In genomic region chr5:148968958-148969576, GRCm38 (mm10) we compare ENCODE assay signal across 10 mouse cellular contexts. TPM values are rescaled to one million over a fixed set of nuclear protein-coding genes. Genes with fewer than 3 reads are reported as not detected.
A peak's percentile ranks its signal among the peaks of the same experiment; 100 is the strongest.
DNase-seq lines count a peak whose midpoint lies in the region; ATAC-seq and TF ChIP-seq lines count a peak whose summit lies in the region.
"Had no signal": no experiment of that assay in that cellular context is flagged by ENCODE, and none has a peak within 500 bp of the region (broad histone marks: within the 10 kb centered on the region; RNA-seq: fewer than 3 reads in every experiment).

No protein-coding gene starts in this region.

- H3K27ac ChIP-seq in hindbrain, embryonic 10.5 days, result peak overlapping the region; percentile 40; the same call in 1 of the 2 replicates
- no peak overlapping the region for H3K27ac ChIP-seq in hindbrain, embryonic 14.5 days
- peak overlapping the region; percentile 56; the same call in 1 of the 2 replicates for H3K27ac ChIP-seq in embryonic facial prominence, embryonic 14.5 days (replicated peaks; ENCODE audit: low read depth, low read length)
- no peak overlapping the region for H3K27ac ChIP-seq in intestine, postnatal 0 days (ENCODE audit: low read depth, low read length)
- 0 out of 2 replicates have a peak overlapping the region, but pooled peaks have one; percentile 19 for H3K27ac ChIP-seq in liver, embryonic 15.5 days (replicated peaks)

- no peak overlapping the region for H3K4me3 ChIP-seq in hindbrain, embryonic 10.5 days
- H3K4me3 ChIP-seq in hindbrain, embryonic 14.5 days (replicated peaks; ENCODE audit: low read length), result no peak overlapping the region
- no peak overlapping the region for H3K4me3 ChIP-seq in embryonic facial prominence, embryonic 14.5 days (ENCODE audit: low read depth, low read length)
- no peak overlapping the region for H3K4me3 ChIP-seq in intestine, postnatal 0 days (ENCODE audit: low read depth, low read length)
- H3K4me3 ChIP-seq in liver, embryonic 15.5 days (replicated peaks), result no peak overlapping the region
- H3K4me3 ChIP-seq: heart, embryonic 15.5 days; megakaryocyte, embryonic 14.5 days had no signal

- H3K4me2 ChIP-seq in hindbrain, embryonic 14.5 days (replicated peaks), result no peak overlapping the region
- H3K4me2 ChIP-seq in embryonic facial prominence, embryonic 14.5 days (ENCODE audit: low read depth, low read length), result no peak overlapping the region
- H3K4me2 ChIP-seq in intestine, postnatal 0 days (replicated peaks; ENCODE audit: low read depth), result peak overlapping the region; percentile 13; the same call in 1 of the 2 replicates
- H3K4me2 ChIP-seq in liver, embryonic 15.5 days, result no peak overlapping the region
- H3K4me2 ChIP-seq: heart, embryonic 15.5 days had no signal

- ATAC-seq in hindbrain, embryonic 14.5 days (ENCODE audit: low FRiP score), result no peak
- ATAC-seq in embryonic facial prominence, embryonic 14.5 days (ENCODE audit: low read depth), result no peak
- 0 out of 2 replicates have a peak, but pooled peaks have one; percentile 41 for ATAC-seq in intestine, postnatal 0 days
- ATAC-seq in liver, embryonic 15.5 days (ENCODE audit: insufficient read depth), result no peak
- ATAC-seq in megakaryocyte, adult 5-6 weeks (ENCODE audit: poor library complexity, severe bottlenecking), result no peak; the same call in 1 of the 2 replicates

- H3K27me3 ChIP-seq in hindbrain, embryonic 10.5 days (ENCODE audit: insufficient read depth, poor library complexity, severe bottlenecking), result no peaks in the 10 kb centered on the region
- H3K27me3 ChIP-seq in hindbrain, embryonic 14.5 days (ENCODE audit: control insufficient read depth, insufficient read depth, low read length), result no peaks in the 10 kb centered on the region
- no peaks in the 10 kb centered on the region for H3K27me3 ChIP-seq in embryonic facial prominence, embryonic 14.5 days (replicated peaks; ENCODE audit: control insufficient read depth, insufficient read depth, low read length)
- no peaks in the 10 kb centered on the region for H3K27me3 ChIP-seq in intestine, postnatal 0 days (replicated peaks; ENCODE audit: control insufficient read depth, insufficient read depth, low read length)
- H3K27me3 ChIP-seq in liver, embryonic 15.5 days, result no peaks in the 10 kb centered on the region
- H3K27me3 ChIP-seq: heart, embryonic 15.5 days had no signal

- no peak overlapping the region for H3K9ac ChIP-seq in hindbrain, embryonic 14.5 days
- H3K9ac ChIP-seq in embryonic facial prominence, embryonic 14.5 days (ENCODE audit: low read depth, low read length), result no peak overlapping the region
- no peak overlapping the region for H3K9ac ChIP-seq in intestine, postnatal 0 days (ENCODE audit: low read depth, low read length)
- no peak overlapping the region for H3K9ac ChIP-seq in liver, embryonic 15.5 days
- H3K9ac ChIP-seq: heart, embryonic 15.5 days had no signal

- no peaks in the 10 kb centered on the region for H3K36me3 ChIP-seq in hindbrain, embryonic 10.5 days
- H3K36me3 ChIP-seq in hindbrain, embryonic 14.5 days (replicated peaks; ENCODE audit: control insufficient read depth, insufficient read depth), result no peaks in the 10 kb centered on the region
- H3K36me3 ChIP-seq in embryonic facial prominence, embryonic 14.5 days (ENCODE audit: control insufficient read depth, insufficient read depth, low read length), result no peaks in the 10 kb centered on the region
- no peaks in the 10 kb centered on the region for H3K36me3 ChIP-seq in intestine, postnatal 0 days (ENCODE audit: control insufficient read depth, insufficient read depth)
- no peaks in the 10 kb centered on the region for H3K36me3 ChIP-seq in liver, embryonic 15.5 days (replicated peaks)
- H3K36me3 ChIP-seq: heart, embryonic 15.5 days had no signal

- WGBS in hindbrain, embryonic 10.5 days, result 76% methylated on average over 7 of the region's 7 CpGs
- WGBS in hindbrain, embryonic 14.5 days, result 74% methylated on average over 7 of the region's 7 CpGs
- 63% methylated on average over 7 of the region's 7 CpGs for WGBS in embryonic facial prominence, embryonic 14.5 days
- WGBS in intestine, postnatal 0 days, result 39% methylated on average over 7 of the region's 7 CpGs
- 45% methylated on average over 7 of the region's 7 CpGs for WGBS in liver, embryonic 15.5 days (ENCODE audit: insufficient replicate concordance)

- no peak for DNase-seq in hindbrain, embryonic 10.5 days (ENCODE audit: low spot score)
- no peak for DNase-seq in hindbrain, embryonic 14.5 days (ENCODE audit: low spot score)
- DNase-seq in embryonic facial prominence, embryonic 14.5 days (ENCODE audit: low spot score), result no peak
- no peak for DNase-seq in c-Kit-positive CD71-positive TER-119-positive erythroid progenitor cells, embryonic 14.5 days (ENCODE audit: low spot score)
- DNase-seq: cerebellum, adult 9-10 months had no signal

- no peak for TF ChIP-seq CTCF in intestine, postnatal 0 days (IDR thresholded peaks at IDR 0.05; ENCODE audit: low read depth)

- peaks cover 41% of the 10 kb centered on the region for H3K4me1 ChIP-seq in hindbrain, embryonic 10.5 days (replicated peaks)
- H3K4me1 ChIP-seq in hindbrain, embryonic 14.5 days (replicated peaks; ENCODE audit: control insufficient read depth, insufficient read depth, low read length), result peaks cover 19% of the 10 kb centered on the region
- H3K4me1 ChIP-seq in embryonic facial prominence, embryonic 14.5 days (ENCODE audit: control insufficient read depth, insufficient read depth, low read length), result peaks cover 40% of the 10 kb centered on the region
- H3K4me1 ChIP-seq in intestine, postnatal 0 days (replicated peaks; ENCODE audit: control insufficient read depth, insufficient read depth, low read length), result no peaks in the 10 kb centered on the region; the same call in 1 of the 2 replicates
- peaks cover 71% of the 10 kb centered on the region for H3K4me1 ChIP-seq in liver, embryonic 15.5 days (replicated peaks)

- no peaks in the 10 kb centered on the region for H3K9me3 ChIP-seq in hindbrain, embryonic 10.5 days
- no peaks in the 10 kb centered on the region for H3K9me3 ChIP-seq in hindbrain, embryonic 14.5 days (ENCODE audit: control insufficient read depth, low read length)
- no peaks in the 10 kb centered on the region for H3K9me3 ChIP-seq in embryonic facial prominence, embryonic 14.5 days (ENCODE audit: control insufficient read depth, low read length)
- no peaks in the 10 kb centered on the region for H3K9me3 ChIP-seq in intestine, postnatal 0 days (ENCODE audit: control insufficient read depth)
- no peaks in the 10 kb centered on the region for H3K9me3 ChIP-seq in liver, embryonic 15.5 days (replicated peaks)
- H3K9me3 ChIP-seq: heart, embryonic 15.5 days; megakaryocyte, embryonic 14.5 days had no signal

RNA-seq across cellular contexts. Expression of gene Gm42791, which starts 25.9 kb away (rescaled TPM):
- polyA plus RNA-seq in hindbrain, embryonic 10.5 days (2016; fragmentation: Nextera tagmentation; extraction: Ambion mirVana), result 1.6 and 3.8 TPM in 2 replicates
- 0.33 and 2.6 TPM in 2 replicates for polyA plus RNA-seq in hindbrain, embryonic 14.5 days (2014; fragmentation: Nextera tagmentation; extraction: Ambion mirVana)
- polyA plus RNA-seq in embryonic facial prominence, embryonic 14.5 days (2014; fragmentation: Nextera tagmentation; extraction: Ambion mirVana), result 2.2 TPM in 1 of 2 replicates, not detected in the other
- not detected in 2 replicates for polyA plus RNA-seq in intestine, postnatal 0 days (2015; fragmentation: Nextera tagmentation; extraction: Ambion mirVana)
- polyA plus RNA-seq in liver, embryonic 15.5 days (2015; fragmentation: Nextera tagmentation; extraction: Ambion mirVana), result 1.1 TPM in 1 of 2 replicates, not detected in the other
- not detected in 2 replicates for total RNA-seq in megakaryocyte, adult 5-6 weeks (2015)
- total RNA-seq in megakaryocyte, adult 5-6 weeks (2017), result not detected in 2 replicates

RNA-seq across cellular contexts. Expression of gene Katnal1, which starts 39.9 kb away (rescaled TPM):
- polyA plus RNA-seq in hindbrain, embryonic 10.5 days (2016; fragmentation: Nextera tagmentation; extraction: Ambion mirVana), result 22.4 and 23.6 TPM in 2 replicates
- 38.0 and 40.9 TPM in 2 replicates for polyA plus RNA-seq in hindbrain, embryonic 14.5 days (2014; fragmentation: Nextera tagmentation; extraction: Ambion mirVana)
- polyA plus RNA-seq in embryonic facial prominence, embryonic 14.5 days (2014; fragmentation: Nextera tagmentation; extraction: Ambion mirVana), result 13.8 and 14.4 TPM in 2 replicates
- 2.7 and 2.9 TPM in 2 replicates for polyA plus RNA-seq in intestine, postnatal 0 days (2015; fragmentation: Nextera tagmentation; extraction: Ambion mirVana)
- 8.1 and 9.0 TPM in 2 replicates for polyA plus RNA-seq in liver, embryonic 15.5 days (2015; fragmentation: Nextera tagmentation; extraction: Ambion mirVana)
- 1.8 and 3.1 TPM in 2 replicates for total RNA-seq in megakaryocyte, adult 5-6 weeks (2015)
- total RNA-seq in megakaryocyte, adult 5-6 weeks (2017), result 2.4 and 2.5 TPM in 2 replicates

Comparison
In these comparisons a context has a peak if more than half of its experiments do, and no peak if none do; other contexts are left out.
1. H3K27ac ChIP-seq: peak in hindbrain, embryonic 10.5 days (single experiment), embryonic facial prominence, embryonic 14.5 days (single experiment) and liver, embryonic 15.5 days (single experiment); none in hindbrain, embryonic 14.5 days (single experiment) and intestine, postnatal 0 days (single experiment).